Mouse (Mus musculus) ES-E14 (cell line): ENCODE results near the gene Elane.

Source experiments
- CHD2 ChIP-seq: IDR thresholded peaks from 2 replicates; pipeline ENCODE4 v1.6.1; 2014; ENCODE audit warnings: mild to moderate bottlenecking, low read depth, low read length, inconsistent platforms
- MAFK ChIP-seq: IDR thresholded peaks from 2 replicates; pipeline ENCODE4 v1.6.1; 2014; ENCODE audit warnings: mild to moderate bottlenecking, low read depth, low read length, inconsistent platforms; ENCODE audit not compliant: insufficient read depth
- ZC3H11A ChIP-seq: IDR thresholded peaks from 2 replicates; pipeline ENCODE4 v1.6.1; 2012; ENCODE audit warnings: low read depth, mild to moderate bottlenecking, inconsistent platforms, low read length, borderline replicate concordance

GRCm38 (mm10) chr10:79936911-79937441 lies 50.9 kb downstream of the Elane start:
- TF ChIP-seq CHD2 (no peak), MAFK (no peak), ZC3H11A (no peak)
